Mouse (Mus musculus) kidney, adult 2 months (tissue): Measurements from ENCODE around the gene Sart1.

Experiments
- CTCF ChIP-seq: fragments of 200-500 bp; conservative IDR thresholded peaks from 2 replicates; pipeline ENCODE4 v1.5.1; 2011; ENCODE audit warnings: low read depth, mild to moderate bottlenecking, control low read depth, low read length, moderate library complexity, mixed read lengths; ENCODE audit not compliant: insufficient read depth, insufficient read length
- POLR2A ChIP-seq: fragments of 200-500 bp; IDR thresholded peaks from one replicate; pipeline ENCODE4 v1.6.1; 2011; ENCODE audit warnings: low read depth, low read length, control low read depth

- TF ChIP-seq CTCF (no peak), POLR2A (no peak)
Measured at GRCm38 (mm10) chr19:5411961-5412360, 23.5 kb upstream of the Sart1 start.
